Mouse (Mus musculus) lung, postnatal 14 days (tissue): ENCODE data around the gene Arpc1a.
"Not testable (repeated sequence)": the region's sequence is repeated elsewhere in the genome, so short reads cannot be mapped to it uniquely, and the experiment has no call there.

Experiments used
- DNase-seq: peaks from one replicate; pipeline ENCODE4 v3.0.0; 2021

Gene Arpc1a

DNA sequence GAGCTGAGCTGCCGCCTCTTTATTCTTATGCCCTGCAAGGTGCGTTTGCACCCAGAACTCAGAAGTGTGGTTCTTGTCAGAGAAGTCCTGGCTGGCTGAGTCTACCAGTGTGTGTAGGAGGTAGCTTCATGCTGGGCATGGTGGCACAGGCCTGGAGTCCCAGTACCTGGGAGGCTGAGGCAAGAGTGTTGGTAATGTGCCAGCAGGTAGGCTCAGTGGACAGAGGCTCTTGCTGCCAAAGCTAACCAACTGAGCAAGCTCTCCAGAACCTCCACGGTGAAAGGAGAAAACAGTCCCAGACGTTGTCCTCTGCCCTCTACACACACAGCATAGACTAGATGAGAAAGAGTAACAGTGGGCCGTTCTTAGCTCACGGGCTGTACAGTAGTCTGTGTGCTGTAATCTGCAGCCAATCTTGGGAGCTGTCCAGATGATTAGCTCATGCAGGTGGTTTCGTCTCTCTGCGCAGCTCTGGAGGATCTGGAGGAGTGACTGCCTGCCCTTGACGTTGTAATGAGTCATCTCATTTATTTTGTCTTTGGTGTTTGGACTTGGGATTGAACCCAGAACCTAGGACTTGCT, 22.2 kb downstream of the Arpc1a start:
- DNase-seq, result no peak

DNA sequence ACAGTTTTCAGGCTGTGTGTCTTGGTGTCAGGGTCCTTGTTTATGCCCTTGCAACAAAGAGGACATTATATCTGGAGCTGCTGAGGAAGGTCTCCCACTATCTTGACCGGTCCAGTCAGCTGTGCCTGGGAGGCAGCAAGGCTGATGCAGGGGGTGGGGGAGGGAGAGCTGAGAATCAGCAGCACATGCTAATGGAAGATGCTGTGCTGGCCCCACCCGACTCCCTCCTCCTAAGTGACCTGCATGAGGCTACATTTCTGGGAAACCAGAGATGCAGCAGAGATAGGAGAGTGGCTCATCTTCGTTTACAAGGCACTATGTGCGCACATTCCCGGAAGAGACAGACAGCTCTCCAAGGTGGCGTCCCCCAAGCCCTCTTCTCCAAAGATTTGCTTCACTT, 26.8 kb downstream of the Arpc1a start:
- no peak for DNase-seq

GRCm38 (mm10) chr5:145112566-145112965, 28.9 kb downstream of the Arpc1a start:
- no peak for DNase-seq

DNA sequence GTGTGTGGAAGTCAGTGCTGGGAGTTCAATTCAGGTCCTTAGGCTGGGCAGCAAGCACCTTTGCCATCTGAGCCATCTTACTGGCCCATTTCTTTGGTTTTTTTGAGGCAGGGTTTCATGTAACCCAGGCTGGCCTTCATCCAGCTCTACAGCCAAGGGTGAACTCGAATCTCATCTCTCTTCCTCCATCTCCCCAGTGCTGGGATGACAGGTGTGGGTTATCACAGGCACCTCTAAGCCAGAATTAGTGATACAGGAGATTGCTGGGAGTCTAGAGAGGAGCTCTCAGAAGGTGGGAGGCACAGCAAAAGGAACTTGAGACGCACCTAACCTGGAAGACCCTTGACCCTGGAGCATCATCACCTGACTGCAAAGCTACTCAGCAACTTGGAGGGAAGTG, 29.8 kb downstream of the Arpc1a start:
- DNase-seq, result no peak

- DNase-seq, result peak; percentile 79
Observed at GRCm38 (mm10) chr5:145114071-145114605, 30.5 kb downstream of the Arpc1a start, which contains the start of gene Arpc1b. Arpc1b (plus strand) TSS chr5:145114215.

DNA sequence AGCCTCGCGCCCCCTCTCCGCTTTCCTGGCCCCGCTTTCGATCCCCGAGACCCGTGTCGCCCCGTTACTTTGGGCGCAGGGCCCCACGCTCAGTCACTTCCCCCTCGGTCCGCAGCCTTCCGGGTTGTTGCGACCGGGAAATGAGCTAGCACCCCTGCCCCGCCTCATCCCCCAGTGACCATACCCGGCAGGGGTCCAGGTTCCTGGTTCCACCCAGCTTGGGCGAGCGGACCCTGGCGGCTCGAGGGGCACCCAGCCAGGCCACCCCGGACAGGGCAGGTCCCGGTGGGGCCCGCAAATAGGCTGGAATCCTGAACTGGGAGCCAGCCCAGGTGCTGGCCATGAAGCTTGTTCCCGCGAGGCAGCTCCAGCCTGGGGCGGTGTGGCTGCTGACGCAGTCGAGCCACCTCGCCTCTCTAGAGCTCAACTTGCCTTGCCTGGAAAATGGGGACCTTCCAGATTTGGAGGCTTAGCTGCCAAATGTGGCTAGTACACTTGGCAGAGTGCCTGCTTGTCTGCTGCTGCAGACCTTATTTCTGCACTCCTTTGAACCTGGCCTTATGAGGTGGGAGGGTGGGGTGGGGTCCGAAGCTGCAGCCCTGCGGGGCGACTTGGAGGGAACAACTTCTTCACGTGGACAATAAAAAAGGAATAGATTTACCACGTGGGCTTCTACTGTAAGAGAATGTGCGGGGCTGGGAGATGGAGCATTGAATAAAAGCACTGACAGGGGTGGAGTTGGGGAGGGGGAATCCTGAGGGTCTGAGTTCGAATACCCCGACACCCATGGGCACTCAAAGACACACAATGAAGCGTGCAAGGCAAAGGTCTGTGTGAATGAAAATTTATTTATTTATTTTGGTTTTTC, 31.2 kb downstream of the Arpc1a start:
- DNase-seq, result peak; percentile 75

- no peak for DNase-seq
Observed at GRCm38 (mm10) chr5:145115736-145116135, 32.1 kb downstream of the Arpc1a start.

GRCm38 (mm10) chr5:145116316-145116715, 32.7 kb downstream of the Arpc1a start:
- peak; percentile 73 for DNase-seq

DNA sequence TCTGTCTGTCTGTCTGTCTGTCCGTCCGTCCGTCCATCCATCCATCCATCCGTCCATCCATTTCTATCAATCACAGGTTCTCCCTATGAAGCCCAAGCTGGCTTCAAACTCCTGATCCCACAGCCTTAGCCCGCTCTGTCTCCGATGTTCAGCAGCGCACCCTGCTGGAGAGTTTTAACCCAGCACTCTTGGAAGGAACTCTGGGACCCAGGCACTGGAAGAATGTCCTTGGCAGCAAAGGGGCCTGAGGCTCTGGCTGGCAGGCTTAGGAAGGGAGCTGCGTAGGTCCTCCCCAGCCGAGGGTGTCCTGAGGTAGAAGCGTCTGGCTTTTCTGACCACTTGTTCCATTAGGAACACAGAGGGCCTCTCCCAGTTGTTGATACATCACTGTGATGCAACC, 33.3 kb downstream of the Arpc1a start:
- DNase-seq, result peak; percentile 87

- peak; percentile 29 for DNase-seq
Observed at GRCm38 (mm10) chr5:145118005-145118404, 34.4 kb downstream of the Arpc1a start.

DNA sequence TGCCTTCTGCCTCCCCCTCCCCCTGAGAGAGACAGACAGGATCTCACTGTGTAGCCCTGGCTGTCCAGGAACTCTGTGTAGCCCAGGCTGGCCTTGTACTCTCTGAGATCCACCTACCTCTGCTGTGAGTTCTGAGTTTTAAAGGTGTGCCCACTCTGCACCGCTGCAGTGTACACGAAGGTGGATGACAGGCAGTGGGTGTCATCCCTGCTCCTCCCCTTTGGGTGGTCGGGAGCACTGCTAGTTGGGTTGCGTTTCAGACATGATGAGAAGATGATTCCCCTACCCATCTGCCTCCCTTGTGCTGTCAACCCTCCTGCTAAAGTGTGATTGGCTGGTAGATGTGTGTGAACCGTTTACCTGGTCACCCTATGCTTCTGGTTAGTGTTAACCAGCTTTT, 34.8 kb downstream of the Arpc1a start:
- no peak for DNase-seq

DNA sequence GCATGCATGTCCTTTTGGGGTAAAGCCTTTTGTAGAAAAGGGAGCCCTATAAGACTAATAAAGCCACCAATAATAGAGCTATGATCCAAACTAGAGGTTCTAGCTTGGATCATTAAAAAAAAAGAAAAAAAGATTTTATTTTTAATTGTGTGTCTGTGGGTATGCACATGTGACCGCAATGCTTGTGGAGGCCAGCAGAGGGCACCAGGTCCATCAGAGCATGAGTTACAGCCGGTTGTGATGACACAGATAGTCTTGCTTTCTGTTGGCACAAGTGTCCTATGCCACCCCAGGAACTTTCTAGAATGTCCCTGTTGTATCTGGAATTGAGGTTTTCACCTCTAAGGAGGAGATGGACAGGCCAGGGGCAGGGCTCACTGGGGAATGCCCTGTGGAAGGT, 35.8 kb downstream of the Arpc1a start:
- no peak for DNase-seq

DNA sequence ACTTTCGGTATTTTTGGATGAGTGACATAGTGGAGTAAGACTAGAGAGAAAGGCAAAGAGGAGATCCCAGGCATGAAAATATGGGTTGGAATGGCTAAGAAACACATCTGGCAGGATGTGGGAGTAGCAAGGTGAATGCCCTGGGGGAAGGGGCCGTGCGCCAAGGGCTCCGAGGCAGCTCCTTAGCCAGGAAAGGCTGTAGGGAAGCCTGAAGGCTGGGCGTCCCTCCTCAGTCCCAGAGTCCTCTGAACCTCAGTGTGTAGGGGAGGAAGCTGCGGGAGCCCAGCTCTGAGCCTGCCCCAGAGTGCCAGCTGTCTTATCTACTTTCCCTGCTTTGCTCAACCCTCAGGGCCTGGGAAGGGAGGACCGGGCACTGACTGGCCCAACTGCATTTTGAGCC, 37.3 kb downstream of the Arpc1a start:
- no peak for DNase-seq

- DNase-seq, result no peak
Observed at GRCm38 (mm10) chr5:145123396-145123795, 39.8 kb downstream of the Arpc1a start.

DNA sequence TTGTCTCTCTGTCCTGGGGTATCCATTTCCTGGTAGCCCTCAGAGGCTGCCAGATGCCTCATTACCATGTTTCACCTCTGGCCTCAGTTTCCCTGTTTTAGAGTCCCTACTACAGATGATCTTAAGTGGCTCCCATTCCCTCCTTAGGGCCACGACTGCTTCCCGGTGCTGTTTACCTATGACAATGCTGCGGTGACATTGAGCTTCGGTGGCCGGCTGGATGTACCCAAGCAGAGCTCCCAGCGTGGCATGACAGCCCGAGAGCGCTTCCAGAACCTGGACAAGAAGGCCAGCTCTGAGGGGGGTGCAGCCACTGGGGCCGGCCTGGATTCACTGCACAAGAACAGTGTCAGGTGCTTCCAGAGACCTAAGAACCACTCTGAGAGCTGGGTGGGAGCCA, 43.0 kb downstream of the Arpc1a start:
- no peak for DNase-seq

- no peak for DNase-seq
Observed at GRCm38 (mm10) chr5:145129124-145129523, 45.5 kb downstream of the Arpc1a start.

- not testable (repeated sequence) for DNase-seq
Observed at GRCm38 (mm10) chr5:145129773-145130172, 46.1 kb downstream of the Arpc1a start.

DNA sequence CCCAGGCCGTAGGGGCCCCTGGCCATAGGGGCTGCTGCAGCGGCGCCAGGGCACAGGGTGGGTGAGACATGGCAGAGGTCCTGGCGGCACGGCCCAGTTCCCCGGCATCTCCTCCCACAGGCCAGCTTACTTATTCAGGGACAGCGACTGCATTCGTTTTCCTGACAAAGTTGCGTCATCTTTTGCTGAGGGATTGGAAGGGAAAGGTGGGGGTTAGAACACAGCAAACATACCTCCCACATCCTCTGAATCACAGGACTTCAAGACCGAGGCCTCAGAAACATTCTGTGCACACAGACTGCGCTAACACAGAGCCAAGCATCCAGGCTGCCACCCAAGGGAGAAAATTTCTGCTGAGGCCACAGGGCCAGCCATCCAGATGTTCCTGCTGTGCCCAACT, 46.6 kb downstream of the Arpc1a start:
- no peak for DNase-seq

- DNase-seq, result no peak
Observed at GRCm38 (mm10) chr5:145130995-145131394, 47.4 kb downstream of the Arpc1a start.

DNA sequence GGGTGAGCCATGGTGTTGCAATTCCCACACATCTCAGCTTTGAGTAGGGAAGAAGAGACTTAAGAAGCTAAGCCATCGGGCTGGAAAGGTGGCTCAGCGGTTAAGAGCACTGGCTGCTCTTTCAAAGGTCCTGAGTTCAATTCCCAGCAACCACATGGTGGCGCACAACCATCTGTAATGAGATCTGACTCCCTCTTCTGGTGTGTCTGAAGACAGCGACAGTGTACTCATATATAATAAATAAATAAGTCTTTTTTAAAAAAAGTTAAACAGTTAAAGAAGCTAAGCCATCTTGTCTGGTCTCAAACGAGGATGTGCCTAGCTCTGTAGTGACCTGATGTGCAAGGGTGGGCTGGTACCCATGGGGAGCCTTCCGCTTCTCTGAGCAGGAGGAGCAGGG, 49.6 kb downstream of the Arpc1a start:
- not testable (repeated sequence) for DNase-seq

GRCm38 (mm10) chr5:145138836-145139235, 55.2 kb downstream of the Arpc1a start:
- no peak for DNase-seq

DNA sequence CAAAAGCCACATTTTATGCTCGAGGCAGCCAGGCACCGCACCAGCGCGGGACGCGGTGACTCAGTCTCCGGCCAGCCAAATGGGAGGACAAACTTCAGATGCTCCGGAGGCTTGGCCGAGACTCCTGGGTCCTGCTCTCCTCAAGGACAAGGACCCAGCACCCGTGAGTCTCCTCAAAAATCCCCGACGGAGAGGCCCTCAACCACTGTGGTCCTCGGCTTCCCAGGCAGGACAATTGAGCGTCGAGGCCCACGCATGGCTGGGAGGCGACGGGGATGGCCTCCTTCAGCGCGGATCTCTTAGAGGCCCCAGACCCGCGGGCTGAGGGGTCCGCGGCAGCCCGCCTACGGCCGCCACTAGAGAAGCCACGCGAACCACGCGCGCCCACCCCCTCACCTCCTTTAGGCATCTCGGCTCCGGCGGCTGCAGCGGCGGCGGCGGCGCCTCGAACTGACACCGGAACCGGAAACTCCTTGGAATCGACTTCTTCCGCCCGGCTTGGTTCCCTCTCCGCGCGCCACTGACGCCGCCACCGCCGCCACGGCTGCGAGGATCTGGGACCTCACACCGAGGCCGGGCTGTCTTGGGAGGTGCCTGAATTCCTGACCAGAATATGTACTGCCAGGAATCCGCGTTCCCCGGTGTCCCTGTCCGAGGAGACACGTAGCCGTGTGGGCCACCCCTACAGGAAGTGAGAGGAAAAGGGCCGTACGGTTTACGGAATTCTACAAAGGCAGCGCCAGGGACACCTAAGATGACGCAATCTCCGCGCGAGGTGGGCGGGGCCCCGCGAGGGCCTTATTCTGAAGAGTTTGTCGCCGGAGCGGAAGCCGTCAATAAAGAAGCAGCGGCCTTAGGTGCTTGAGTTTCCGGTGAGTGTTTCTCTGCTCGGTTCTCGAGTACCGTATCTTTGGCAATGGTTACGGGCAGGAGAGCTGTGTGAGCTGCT, 56.2 kb downstream of the Arpc1a start, which contains the start of the genes Pdap1 and Bud31:
Pdap1 (minus strand) TSS at position 668 of the 949 bp plus-strand sequence.
Bud31 (plus strand) TSS at position 792 of the 949 bp plus-strand sequence.
- DNase-seq, result peak; percentile 96

DNA sequence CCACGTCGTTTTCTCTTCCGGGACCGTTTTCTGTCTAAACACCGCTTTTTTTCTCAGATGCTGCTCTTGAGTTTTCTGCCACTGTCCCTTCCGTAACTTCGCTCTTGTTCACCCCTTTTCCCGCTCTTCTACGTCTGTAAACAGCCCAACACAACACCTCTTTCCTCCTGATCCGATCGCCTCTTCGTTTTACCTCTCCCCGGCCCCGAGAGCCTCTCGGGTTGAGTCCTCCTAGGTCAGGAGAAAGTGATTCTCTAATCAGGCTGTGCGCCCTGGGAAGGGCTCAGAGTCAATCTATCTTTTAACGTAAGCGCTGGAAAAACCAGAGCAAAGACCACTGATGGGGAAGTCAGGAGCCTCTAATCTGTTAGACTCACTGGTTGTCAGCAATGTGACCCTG, 57.0 kb downstream of the Arpc1a start:
- DNase-seq, result no peak
